ENCODE assay signal across 9 mouse cellular contexts in the genomic region with DNA sequence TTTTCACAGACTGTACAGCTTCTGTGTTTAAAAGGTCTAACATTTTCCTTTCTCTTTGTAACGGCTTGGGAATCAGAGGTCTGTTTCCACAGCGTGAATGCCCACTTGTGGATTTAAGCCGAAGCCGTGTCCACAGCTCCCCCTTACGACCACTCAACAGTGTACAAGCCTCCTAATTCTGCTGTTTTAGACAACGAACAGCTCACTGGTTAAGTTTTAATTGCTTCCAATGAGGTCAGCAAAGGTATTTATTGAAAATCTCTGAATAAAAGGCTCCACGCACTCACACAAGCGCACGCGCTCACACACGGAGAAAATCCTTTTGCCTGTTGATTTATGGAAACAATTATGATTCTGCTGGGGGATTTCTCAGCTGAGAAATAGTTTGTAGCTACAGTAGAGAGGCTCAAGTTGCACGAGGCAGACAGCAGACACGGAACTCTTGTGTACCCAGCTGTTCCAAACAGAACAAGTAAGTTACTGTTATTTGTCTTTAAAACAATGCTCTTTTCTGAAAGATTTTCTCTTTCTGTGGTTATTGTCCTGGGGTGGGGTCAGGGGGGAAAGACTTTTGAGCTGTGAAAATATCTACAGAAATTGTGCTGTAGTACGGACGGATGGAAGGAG. TPM values are rescaled to one million over a fixed set of nuclear protein-coding genes. Genes with fewer than 3 reads are reported as not detected.
A peak's percentile ranks its signal among the peaks of the same experiment; 100 is the strongest.
DNase-seq lines count a peak whose midpoint lies in the region; ATAC-seq and TF ChIP-seq lines count a peak whose summit lies in the region.
"Had no signal": no experiment of that assay in that cellular context is flagged by ENCODE, and none has a peak within 500 bp of the region (broad histone marks: within the 10 kb centered on the region; RNA-seq: fewer than 3 reads in every experiment).

TSS of gene Fgf7 (plus strand) at position 280 of the 627 bp plus-strand sequence.

- H3K4me3 ChIP-seq in cortical plate, adult 2 months (ENCODE audit: insufficient read depth, low read length) = no peak within 1 kb of the TSS
- no peak within 1 kb of the TSS for H3K4me3 ChIP-seq in forebrain, embryonic 15.5 days
- H3K4me3 ChIP-seq in limb, embryonic 12.5 days (replicated peaks) = peak within 1 kb of the TSS; percentile 12
- H3K4me3 ChIP-seq: liver, embryonic 15.5 days had no signal

- H3K9me3 ChIP-seq in forebrain, embryonic 15.5 days = no peaks in the 10 kb centered on the region
- H3K9me3 ChIP-seq in limb, embryonic 12.5 days = no peaks in the 10 kb centered on the region
- H3K9me3 ChIP-seq: liver, embryonic 15.5 days had no signal

- WGBS in forebrain, embryonic 15.5 days = 30% methylated on average over 15 of the region's 15 CpGs
- 30% methylated on average over 15 of the region's 15 CpGs for WGBS in limb, embryonic 12.5 days

- H3K27me3 ChIP-seq in forebrain, embryonic 15.5 days = no peaks in the 10 kb centered on the region
- H3K27me3 ChIP-seq in limb, embryonic 12.5 days = no peaks in the 10 kb centered on the region
- H3K27me3 ChIP-seq: liver, embryonic 15.5 days had no signal

- TF ChIP-seq CTCF in cortical plate, adult 2 months (IDR thresholded peaks at IDR 0.05; ENCODE audit: extremely low read depth, insufficient read depth, low read length) = peak; percentile 60

- no peaks in the 10 kb centered on the region; the same call in none of the 2 replicates for H3K4me1 ChIP-seq in cortical plate, adult 2 months (ENCODE audit: control insufficient read depth, insufficient read depth, low read length)
- H3K4me1 ChIP-seq in forebrain, embryonic 15.5 days = no peaks in the 10 kb centered on the region
- H3K4me1 ChIP-seq in limb, embryonic 12.5 days (replicated peaks) = peaks cover 10% of the 10 kb centered on the region; the same call in 1 of the 2 replicates
- H3K4me1 ChIP-seq: liver, embryonic 15.5 days had no signal

- peak within 1 kb of the TSS; percentile 21; the same call in 1 of the 2 replicates for H3K4me2 ChIP-seq in forebrain, embryonic 15.5 days (replicated peaks)
- H3K4me2 ChIP-seq in limb, embryonic 12.5 days = peak within 1 kb of the TSS; percentile 32
- H3K4me2 ChIP-seq: liver, embryonic 15.5 days had no signal

- H3K9ac ChIP-seq in forebrain, embryonic 15.5 days (replicated peaks) = no peak within 1 kb of the TSS
- no peak within 1 kb of the TSS; the same call in 1 of the 2 replicates for H3K9ac ChIP-seq in limb, embryonic 12.5 days (replicated peaks)
- H3K9ac ChIP-seq: liver, embryonic 15.5 days had no signal

- no peak for TF ChIP-seq POLR2A in cortical plate, adult 2 months (IDR thresholded peaks at IDR 0.05; ENCODE audit: extremely low read depth, insufficient read depth, low read length)

- no peaks in the 10 kb centered on the region for H3K36me3 ChIP-seq in forebrain, embryonic 15.5 days
- H3K36me3 ChIP-seq in limb, embryonic 12.5 days = no peaks in the 10 kb centered on the region
- H3K36me3 ChIP-seq: liver, embryonic 15.5 days had no signal

- ATAC-seq in forebrain, embryonic 15.5 days (replicated peaks) = peak; percentile 60; the same call in 1 of the 2 replicates
- ATAC-seq in limb, embryonic 12.5 days (ENCODE audit: insufficient number of reproducible peaks, insufficient read depth, low FRiP score, low TSS enrichment, low read depth) = peak; percentile 81
- no peak for ATAC-seq in erythroid progenitor cell, adult 5-6 weeks (replicated peaks; ENCODE audit: low FRiP score, poor library complexity, severe bottlenecking)

- H3K27ac ChIP-seq in cortical plate, adult 2 months (ENCODE audit: insufficient read depth, low read length) = no peak within 1 kb of the TSS
- H3K27ac ChIP-seq in forebrain, embryonic 15.5 days (replicated peaks) = no peak within 1 kb of the TSS
- H3K27ac ChIP-seq in limb, embryonic 12.5 days = peak within 1 kb of the TSS; percentile 79
- H3K27ac ChIP-seq: liver, embryonic 15.5 days had no signal

- DNase-seq in layer of hippocampus, adult 11-12 months (ENCODE audit: low spot score) = peak; percentile 17
- DNase-seq in layer of hippocampus, adult 9-10 months (ENCODE audit: low spot score) = no peak
- DNase-seq in skeletal muscle tissue, adult 2 months (ENCODE audit: low read depth, low spot score) = peak; percentile 34
- DNase-seq in thymus, adult 18-20 months = no peak

RNA-seq across cellular contexts. Expression of gene Fgf7, which starts in this region (rescaled TPM):
- 1.0 and 1.2 TPM in 2 replicates for polyA plus RNA-seq in cortical plate, adult 2 months (2012; rRNA removed)
- polyA plus RNA-seq in forebrain, embryonic 15.5 days (2015; fragmentation: Nextera tagmentation; extraction: Ambion mirVana) = 0.61 and 0.65 TPM in 2 replicates
- polyA plus RNA-seq in limb, embryonic 12.5 days (2016; fragmentation: Nextera tagmentation; extraction: Ambion mirVana) = 4.0 and 4.1 TPM in 2 replicates
- total RNA-seq in erythroid progenitor cell, adult 5-6 weeks (2015; ENCODE audit: low replicate concordance) = not detected in 2 replicates
- total RNA-seq in erythroid progenitor cell, adult 5-6 weeks (2017; ENCODE audit: low replicate concordance) = 3.1 TPM in 1 of 2 replicates, not detected in the other

Comparison
In these comparisons a context has a peak if more than half of its experiments do, and no peak if none do; other contexts are left out.
1. DNase-seq: peak in layer of hippocampus, adult 11-12 months (single experiment) and skeletal muscle tissue, adult 2 months (single experiment); none in layer of hippocampus, adult 9-10 months (single experiment) and thymus, adult 18-20 months (0 of 2).
2. Peak in ATAC-seq and H3K4me2 ChIP-seq in forebrain, embryonic 15.5 days; RNA of the gene not detected or under 1 TPM.